Mouse (Mus musculus): ENCODE data around the gene Ptprr.

Ptprr gene

GRCm38 (mm10) chr10:116117060-116117459, 99.0 kb downstream of the Ptprr start:
- DNase-seq (ENCODE audit: low spot score): no peak

GRCm38 (mm10) chr10:116121463-116121862, 103.5 kb downstream of the Ptprr start:
- no peak for DNase-seq (ENCODE audit: low spot score)

DNA sequence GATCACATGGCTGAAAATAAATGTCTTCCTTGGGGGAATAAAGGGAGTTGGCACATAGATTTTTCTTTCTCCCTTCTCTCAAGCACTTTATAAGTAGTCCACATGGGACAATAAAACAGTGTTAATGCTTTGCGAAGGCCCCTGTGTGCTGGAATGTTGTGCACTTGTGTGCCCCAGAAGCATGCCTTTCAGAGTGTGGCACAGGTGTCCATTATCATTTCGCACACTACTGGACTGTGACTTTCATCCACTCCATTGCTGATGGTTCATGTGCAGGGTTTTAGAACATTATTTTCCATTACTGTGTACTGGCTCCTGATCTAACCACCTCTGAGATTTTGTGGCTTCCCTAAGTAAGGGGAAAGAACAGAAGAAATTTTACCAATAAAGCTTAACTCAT, 105.8 kb downstream of the Ptprr start:
- no peak for DNase-seq (ENCODE audit: low spot score)

- DNase-seq (ENCODE audit: low spot score): no peak
These were observed 107.4 kb downstream of the Ptprr start for GRCm38 (mm10) chr10:116125364-116125763.

DNA sequence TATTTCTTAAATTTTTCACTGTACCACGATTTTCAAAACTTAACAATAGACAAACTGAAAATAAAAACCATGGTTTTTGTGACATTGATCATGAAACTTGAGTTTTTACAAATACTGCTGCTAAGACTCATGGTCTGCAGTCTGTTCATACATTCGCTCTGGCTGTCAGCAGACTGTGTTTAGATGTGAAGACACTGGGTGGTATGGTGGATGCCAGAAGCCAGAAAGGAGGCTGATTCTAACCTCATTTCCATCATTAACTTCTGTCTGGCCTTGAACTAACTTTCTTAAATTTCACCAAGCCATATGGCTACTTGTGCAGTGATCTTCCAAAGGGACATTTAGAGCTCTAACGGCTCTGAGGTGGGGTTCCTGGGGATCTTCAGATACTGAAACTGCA, 112.4 kb downstream of the Ptprr start:
- no peak for DNase-seq (ENCODE audit: low spot score)

DNA sequence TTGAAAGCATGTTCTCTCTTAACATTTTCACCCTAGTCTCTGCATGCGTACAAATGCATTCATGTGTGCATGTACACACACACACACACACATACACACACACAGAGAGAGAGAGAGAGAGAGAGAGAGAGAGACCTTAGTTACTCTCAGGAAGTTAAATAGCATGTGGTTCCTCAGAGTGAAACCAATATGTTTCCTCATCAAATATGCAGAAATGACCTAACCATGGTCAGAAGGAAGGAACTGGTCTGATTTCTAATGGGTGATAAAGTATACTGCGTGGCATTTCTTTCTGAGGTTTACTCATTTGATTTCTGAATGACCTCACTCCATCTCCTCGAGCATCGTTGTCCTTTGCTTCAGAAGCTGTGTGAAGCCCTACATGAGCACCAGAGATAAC, 113.2 kb downstream of the Ptprr start:
- no peak for DNase-seq (ENCODE audit: low spot score)

DNA sequence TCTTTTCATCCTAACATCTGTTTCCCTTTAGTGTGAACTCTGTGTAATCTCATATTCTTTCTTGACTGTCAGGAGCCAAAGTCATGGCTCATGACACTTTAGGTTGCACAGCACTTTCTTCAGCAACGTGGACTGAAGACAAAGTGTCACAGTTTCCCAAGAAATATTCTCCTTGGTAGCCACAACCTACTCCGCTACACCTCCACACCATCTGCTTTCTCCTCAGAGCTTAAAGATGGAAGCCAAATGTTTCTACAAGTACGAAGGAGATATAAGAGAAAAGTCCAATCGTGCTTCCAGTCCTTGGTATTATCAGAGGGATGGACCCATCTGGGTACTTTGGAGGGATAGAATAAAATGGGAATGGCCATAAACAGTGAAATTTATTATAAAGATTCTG, 114.2 kb downstream of the Ptprr start:
- DNase-seq (ENCODE audit: low spot score): no peak

GRCm38 (mm10) chr10:116135187-116135586, 117.2 kb downstream of the Ptprr start:
- no peak for DNase-seq (ENCODE audit: low spot score)

DNA sequence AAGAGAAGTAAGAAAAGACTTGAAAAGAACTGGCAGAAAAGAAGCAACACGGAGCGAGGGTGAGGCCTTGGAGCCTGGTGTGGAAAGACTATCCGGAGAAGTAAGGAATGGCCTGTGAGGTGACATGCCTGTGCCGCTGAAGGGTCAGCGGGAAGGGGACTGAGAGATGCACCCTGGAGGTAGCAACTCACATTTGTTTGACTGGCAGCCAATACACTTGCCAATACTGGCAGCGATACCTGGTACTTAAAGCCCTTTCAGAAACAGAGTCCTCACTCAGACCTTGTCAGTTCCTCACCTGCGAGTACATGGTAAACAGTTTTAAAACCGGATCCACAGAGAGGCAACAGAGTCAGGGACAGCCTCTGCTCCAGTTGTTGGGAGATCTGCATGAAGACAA, 122.2 kb downstream of the Ptprr start:
- DNase-seq (ENCODE audit: low spot score): no peak

- no peak for DNase-seq (ENCODE audit: low spot score)
These were observed 125.7 kb downstream of the Ptprr start for GRCm38 (mm10) chr10:116143684-116144083.

GRCm38 (mm10) chr10:116146091-116146490, 128.1 kb downstream of the Ptprr start:
- no peak for DNase-seq (ENCODE audit: low spot score)

DNA sequence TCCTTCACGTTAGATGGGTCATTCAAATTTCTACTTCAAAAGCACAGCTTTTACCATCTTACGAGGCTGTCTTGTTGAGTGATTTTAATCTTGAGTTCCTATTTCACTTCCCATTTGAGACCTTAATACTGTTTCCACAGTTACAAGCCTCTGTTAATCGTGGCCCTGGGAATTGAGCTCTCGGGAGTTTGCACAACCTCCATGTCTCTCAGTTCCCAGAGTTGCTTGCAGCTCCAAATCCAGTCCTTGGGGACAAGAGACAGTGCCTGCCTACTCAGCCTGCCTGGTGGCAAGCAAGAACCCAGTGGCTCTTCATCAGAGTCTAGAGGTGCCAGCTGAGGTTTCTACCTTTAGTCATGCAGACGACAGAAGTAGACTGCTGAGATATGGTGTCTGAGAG, 136.7 kb downstream of the Ptprr start:
- no peak for DNase-seq (ENCODE audit: low spot score)

GRCm38 (mm10) chr10:116156699-116157098, 138.7 kb downstream of the Ptprr start:
- DNase-seq (ENCODE audit: low spot score): no peak

DNA sequence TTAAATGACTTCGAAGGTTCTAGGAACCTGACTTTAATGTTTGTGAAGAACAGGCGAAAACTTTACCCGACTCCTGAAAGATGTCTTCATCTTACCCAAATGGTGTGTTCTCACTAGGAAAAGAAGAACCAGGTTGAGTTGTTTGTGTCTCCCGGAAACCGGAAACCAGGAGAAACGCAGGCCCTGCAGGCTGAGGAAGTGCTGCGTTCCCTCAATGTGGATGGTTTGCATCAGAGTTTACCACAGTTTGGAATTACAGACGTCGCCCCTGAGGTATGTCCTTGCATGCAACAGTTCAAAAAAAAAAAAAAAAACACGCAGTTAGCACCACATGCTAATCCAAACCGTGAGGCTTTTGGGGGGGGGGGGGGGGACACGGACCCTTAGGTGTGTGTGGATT, 144.3 kb downstream of the Ptprr start:
- no peak for DNase-seq (ENCODE audit: low spot score)

DNA sequence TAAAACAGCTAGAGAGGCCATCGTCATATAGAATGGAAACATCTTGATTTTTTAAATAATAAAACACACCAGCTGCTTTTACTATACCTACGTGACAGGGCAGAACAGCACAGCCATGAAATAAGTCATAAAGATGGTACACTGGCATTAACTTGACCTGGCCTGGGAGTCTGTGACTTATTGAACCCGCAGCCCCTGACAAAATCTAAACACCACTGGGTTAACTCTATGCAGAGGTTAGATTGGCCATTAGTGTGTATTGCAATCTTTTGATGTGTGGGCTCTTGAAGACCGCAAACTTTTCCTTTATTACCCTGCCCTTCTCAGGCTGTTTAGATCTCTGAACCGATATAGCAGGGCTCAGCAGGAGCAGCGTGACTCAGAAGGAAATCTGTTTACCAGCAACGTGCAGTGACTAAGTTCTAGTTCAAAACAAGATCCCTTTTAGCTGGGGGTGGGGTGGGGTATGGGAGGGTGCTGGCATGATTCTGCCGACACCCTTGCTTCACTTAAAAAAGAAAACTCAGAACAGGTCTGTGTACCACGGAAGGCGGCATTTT, 157.4 kb downstream of the Ptprr start:
- DNase-seq (ENCODE audit: low spot score): no peak

GRCm38 (mm10) chr10:116177390-116178179, 159.6 kb downstream of the Ptprr start:
- no peak for DNase-seq (ENCODE audit: low spot score)

DNA sequence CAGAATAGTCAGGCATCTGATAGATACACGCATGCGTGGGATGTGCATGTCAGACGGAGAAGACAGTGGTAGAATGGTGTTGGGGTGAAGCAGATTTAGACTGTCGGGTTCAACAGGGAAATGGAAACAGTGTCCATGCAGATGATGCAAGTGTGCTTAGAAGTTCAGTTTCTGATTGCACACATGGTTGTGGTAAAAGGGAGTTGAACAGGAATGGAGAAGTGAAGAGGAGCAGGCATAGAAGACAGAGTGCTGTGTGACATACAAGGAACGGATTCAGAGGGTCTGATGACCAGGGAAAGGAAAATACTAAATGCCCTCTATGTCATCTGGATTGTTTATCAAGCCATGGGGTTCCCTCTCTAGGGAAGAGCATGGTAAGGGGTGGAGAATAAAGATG, 163.2 kb downstream of the Ptprr start:
- DNase-seq (ENCODE audit: low spot score): no peak

GRCm38 (mm10) chr10:116182221-116182620, 164.2 kb downstream of the Ptprr start:
- no peak for DNase-seq (ENCODE audit: low spot score)

DNA sequence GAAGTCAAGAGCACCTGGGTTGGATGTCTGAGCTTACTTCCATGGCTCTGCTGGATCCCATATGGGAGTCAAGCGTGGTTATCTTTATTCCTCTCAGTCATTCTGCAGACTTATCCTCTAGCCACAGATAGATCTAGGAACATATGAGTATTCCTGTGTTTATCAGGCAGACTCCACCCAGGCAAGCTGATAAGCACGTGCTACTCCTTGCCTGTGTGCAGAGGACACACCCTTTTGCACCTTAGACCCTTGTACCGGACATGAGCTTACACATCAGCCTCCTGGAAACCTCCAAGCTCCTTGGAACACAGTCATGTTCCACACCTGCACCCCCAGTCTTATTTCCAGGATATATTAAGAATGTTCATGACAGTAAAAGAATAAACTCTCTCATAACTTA, 165.2 kb downstream of the Ptprr start:
- DNase-seq (ENCODE audit: low spot score): peak; percentile 33

- DNase-seq (ENCODE audit: low spot score): no peak
These were observed 173.7 kb downstream of the Ptprr start for GRCm38 (mm10) chr10:116191724-116192123.

DNA sequence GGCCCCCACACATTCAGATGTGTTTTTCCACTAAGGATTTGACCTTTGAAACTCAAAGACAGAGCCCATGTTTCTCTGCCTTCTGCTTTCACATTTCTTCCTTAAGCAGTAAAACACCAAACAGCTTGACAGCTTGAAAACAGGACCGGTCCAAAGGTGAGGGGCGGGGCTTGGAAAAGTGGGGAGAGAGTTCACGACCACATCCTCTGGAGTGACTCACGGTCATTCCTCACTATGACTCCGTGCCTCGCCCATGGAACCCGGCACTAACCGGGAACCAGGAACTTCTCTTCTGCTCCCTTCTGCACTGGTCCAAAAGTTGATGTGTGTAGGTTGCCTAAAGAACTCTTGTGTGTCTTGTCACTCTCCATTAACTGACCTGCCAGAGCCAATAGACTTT, 174.3 kb downstream of the Ptprr start:
- DNase-seq (ENCODE audit: low spot score): peak; percentile 68

- DNase-seq (ENCODE audit: low spot score): no peak
These were observed 176.4 kb downstream of the Ptprr start for GRCm38 (mm10) chr10:116194409-116194808.

- DNase-seq (ENCODE audit: low spot score): no peak
These were observed 178.8 kb downstream of the Ptprr start for GRCm38 (mm10) chr10:116196596-116197415.
